Mouse (Mus musculus) neural tube, embryonic 14.5 days (tissue): ENCODE measurements at regions not wholly inside any gene's neighbourhood (a gene's known extent, or its start where the extent isn't known, plus 50 kb on each side); places are given as distances from the start of the nearest gene placed in this dataset.

ENCODE experiments used
- ATAC-seq: fragments of 200-750 bp; cut with Nextera tagmentation; 2 replicates; pipeline ENCODE4 v1.8.0; 2017; ENCODE audit warnings: low read depth, mild to moderate bottlenecking, moderate TSS enrichment, moderate library complexity
- H3K27ac ChIP-seq: fragments of 300-500 bp; sonication (generic); 2 replicates; pipeline ENCODE4 v1.5.1; 2014; ENCODE audit warnings: low read depth, mild to moderate bottlenecking, control low read depth, low read length, moderate library complexity, mixed read lengths
- H3K27me3 ChIP-seq: fragments of 300-500 bp; sonication (generic); 2 replicates; pipeline ENCODE4 v1.6.1; 2014; ENCODE audit warnings: low read length; ENCODE audit not compliant: control insufficient read depth, insufficient read depth
- H3K36me3 ChIP-seq: fragments of 300-500 bp; sonication (generic); 2 replicates; pipeline ENCODE4 v1.6.1; 2014; ENCODE audit warnings: low read length, mixed read lengths; ENCODE audit not compliant: control insufficient read depth, insufficient read depth
- H3K4me1 ChIP-seq: fragments of 300-500 bp; sonication (generic); 2 replicates; pipeline ENCODE4 v1.6.1; 2014; ENCODE audit warnings: low read length; ENCODE audit not compliant: control insufficient read depth, insufficient read depth
- H3K4me2 ChIP-seq: fragments of 300-500 bp; sonication (generic); 2 replicates; pipeline ENCODE4 v1.6.1; 2014; ENCODE audit warnings: mild to moderate bottlenecking, low read depth, low read length, control low read depth
- H3K4me3 ChIP-seq: fragments of 300-500 bp; sonication (generic); 2 replicates; pipeline ENCODE4 v1.5.1; 2014; ENCODE audit warnings: low read depth, low read length, control low read depth, mixed read lengths
- H3K9ac ChIP-seq: fragments of 300-500 bp; sonication (generic); replicated peaks from 2 replicates; pipeline ENCODE4 v1.6.1; 2014; ENCODE audit warnings: low read depth, mild to moderate bottlenecking, control low read depth, low read length, mixed read lengths
- H3K9me3 ChIP-seq: fragments of 300-500 bp; sonication (generic); 2 replicates; pipeline ENCODE4 v1.6.1; 2016; ENCODE audit warnings: low read length; ENCODE audit not compliant: control insufficient read depth
- WGBS: fragments of 180-500 bp; shearing (Covaris S2); extraction: QIAGEN DNeasy Blood & Tissue Kit; methylation state at CpG from one replicate; pipeline ENCODE4 v1.1.7; 2014; 5-methylcytosine and 5-hydroxymethylcytosine counted together

- Histone ChIP-seq H3K4me3 (no peak overlapping the region), H3K9me3 (no peaks in the 10 kb centered on the region), H3K27ac (no peak overlapping the region), H3K4me1 (no peaks in the 10 kb centered on the region), H3K4me2 (no peak overlapping the region), H3K36me3 (no peaks in the 10 kb centered on the region), H3K27me3 (no peaks in the 10 kb centered on the region), H3K9ac (no peak overlapping the region)
- WGBS, result 9% methylated on average over 1 of the region's 1 CpGs
- no peak for ATAC-seq
Measured at GRCm38 (mm10) chr9:84278731-84279130, 353.8 kb downstream of the Bckdhb start.

DNA sequence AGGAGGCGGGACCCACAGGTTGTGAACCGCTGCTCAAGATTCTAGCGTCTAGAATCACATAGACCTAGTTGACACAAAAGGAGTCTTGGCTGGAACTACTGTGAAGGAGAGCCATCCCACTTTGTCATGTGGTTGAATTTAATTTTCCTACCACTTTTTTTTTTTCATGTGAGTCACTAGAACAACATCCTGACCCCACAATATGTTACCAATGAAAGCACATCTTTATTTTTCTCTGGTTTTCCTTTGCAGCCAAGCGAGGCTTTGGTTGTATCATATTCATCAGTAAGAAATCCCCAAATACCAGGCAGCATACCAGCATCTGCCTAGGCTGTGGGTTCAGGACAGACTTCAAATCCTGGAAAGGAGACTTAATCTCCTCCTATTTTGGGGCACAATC lies 356.0 kb downstream of the Bckdhb start:
- Histone ChIP-seq H3K4me2 (no peak overlapping the region), H3K4me3 (no peak overlapping the region), H3K9me3 (no peaks in the 10 kb centered on the region), H3K36me3 (no peaks in the 10 kb centered on the region), H3K27me3 (no peaks in the 10 kb centered on the region), H3K4me1 (0 out of 2 replicates have a peak, but pooled peaks cover 3% of the 10 kb centered on the region), H3K27ac (no peak overlapping the region), H3K9ac (no peak overlapping the region)
- no peak for ATAC-seq
- 95% methylated on average over 4 of the region's 4 CpGs for WGBS

- no peak overlapping the region; the same call in 1 of the 2 replicates for H3K27ac ChIP-seq
- H3K4me1 ChIP-seq, result 0 out of 2 replicates have a peak, but pooled peaks cover 3% of the 10 kb centered on the region
- ATAC-seq, result peak; percentile 57; the same call in 1 of the 2 replicates
- H3K4me2 ChIP-seq, result no peak overlapping the region
- WGBS, result 56% methylated on average over 3 of the region's 3 CpGs
- H3K36me3 ChIP-seq, result no peaks in the 10 kb centered on the region
- no peaks in the 10 kb centered on the region for H3K27me3 ChIP-seq
- no peaks in the 10 kb centered on the region for H3K9me3 ChIP-seq
- no peak overlapping the region for H3K4me3 ChIP-seq
- no peak overlapping the region for H3K9ac ChIP-seq
Measured at GRCm38 (mm10) chr9:84281610-84282009, 356.7 kb downstream of the Bckdhb start.

- WGBS, result 91% methylated on average over 4 of the region's 6 CpGs
- Histone ChIP-seq H3K9me3 (no peaks in the 10 kb centered on the region), H3K4me3 (no peak overlapping the region)
Measured at GRCm38 (mm10) chr9:84283296-84283695, 358.4 kb downstream of the Bckdhb start.

GRCm38 (mm10) chr9:84285604-84286003 lies 360.7 kb downstream of the Bckdhb start:
- Histone ChIP-seq H3K36me3 (no peaks in the 10 kb centered on the region), H3K4me2 (no peak overlapping the region), H3K4me1 (0 out of 2 replicates have a peak, but pooled peaks cover 3% of the 10 kb centered on the region), H3K27ac (no peak overlapping the region), H3K4me3 (no peak overlapping the region), H3K27me3 (no peaks in the 10 kb centered on the region), H3K9me3 (no peaks in the 10 kb centered on the region), H3K9ac (no peak overlapping the region)
- no peak for ATAC-seq
- WGBS, result 12% methylated on average over 4 of the region's 4 CpGs

More at GRCm38 (mm10) chr9:84283296-84283695, 358.4 kb downstream of the Bckdhb start:
- ATAC-seq, result no peak
- H3K4me1 ChIP-seq, result 0 out of 2 replicates have a peak, but pooled peaks cover 3% of the 10 kb centered on the region
- no peaks in the 10 kb centered on the region for H3K36me3 ChIP-seq
- H3K27ac ChIP-seq, result no peak overlapping the region
- no peak overlapping the region for H3K9ac ChIP-seq
- no peak overlapping the region for H3K4me2 ChIP-seq
- no peaks in the 10 kb centered on the region for H3K27me3 ChIP-seq

- Histone ChIP-seq H3K27ac (no peak overlapping the region), H3K9ac (no peak overlapping the region), H3K9me3 (no peaks in the 10 kb centered on the region), H3K4me2 (no peak overlapping the region), H3K4me3 (no peak overlapping the region), H3K4me1 (no peaks in the 10 kb centered on the region), H3K27me3 (no peaks in the 10 kb centered on the region), H3K36me3 (no peaks in the 10 kb centered on the region)
- no peak for ATAC-seq
- WGBS, result 31% methylated on average over 1 of the region's 1 CpGs
Measured at GRCm38 (mm10) chr9:84295891-84296290, 370.9 kb downstream of the Bckdhb start.

DNA sequence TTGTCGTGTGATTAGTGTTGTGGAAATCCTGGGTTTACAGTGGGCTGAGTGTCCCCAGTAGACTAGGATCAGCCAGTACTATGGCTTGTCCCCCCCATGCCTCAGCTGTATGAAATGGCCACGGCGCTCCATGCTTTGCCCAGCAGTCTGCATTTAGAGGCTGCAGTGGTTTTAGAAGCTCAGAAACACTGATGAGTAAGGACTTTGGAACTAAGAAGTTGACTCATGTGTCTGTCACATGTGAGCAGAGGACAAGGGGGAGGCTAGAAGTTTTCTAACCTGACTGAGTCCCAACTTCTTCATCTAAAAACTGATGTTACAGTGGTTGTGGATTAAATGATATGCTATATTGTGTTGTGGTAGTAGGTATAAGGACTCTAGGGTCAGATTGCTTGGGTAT lies 371.5 kb downstream of the Bckdhb start:
- H3K27me3 ChIP-seq, result no peaks in the 10 kb centered on the region
- WGBS, result 90% methylated on average over 3 of the region's 3 CpGs
- H3K36me3 ChIP-seq, result no peaks in the 10 kb centered on the region
- H3K9ac ChIP-seq, result no peak overlapping the region
- H3K9me3 ChIP-seq, result no peaks in the 10 kb centered on the region
- H3K4me2 ChIP-seq, result no peak overlapping the region
- no peak for ATAC-seq
- H3K4me3 ChIP-seq, result no peak overlapping the region
- H3K27ac ChIP-seq, result no peak overlapping the region
- no peaks in the 10 kb centered on the region for H3K4me1 ChIP-seq

- H3K36me3 ChIP-seq, result no peaks in the 10 kb centered on the region
- H3K27ac ChIP-seq, result no peak overlapping the region
- H3K27me3 ChIP-seq, result no peaks in the 10 kb centered on the region
- H3K9me3 ChIP-seq, result no peaks in the 10 kb centered on the region
- H3K4me2 ChIP-seq, result no peak overlapping the region
- 92% methylated on average over 2 of the region's 2 CpGs for WGBS
- H3K4me1 ChIP-seq, result no peaks in the 10 kb centered on the region
- H3K4me3 ChIP-seq, result no peak overlapping the region
- ATAC-seq, result no peak
- H3K9ac ChIP-seq, result no peak overlapping the region
Measured at GRCm38 (mm10) chr9:84304398-84304797, 379.5 kb downstream of the Bckdhb start.

DNA sequence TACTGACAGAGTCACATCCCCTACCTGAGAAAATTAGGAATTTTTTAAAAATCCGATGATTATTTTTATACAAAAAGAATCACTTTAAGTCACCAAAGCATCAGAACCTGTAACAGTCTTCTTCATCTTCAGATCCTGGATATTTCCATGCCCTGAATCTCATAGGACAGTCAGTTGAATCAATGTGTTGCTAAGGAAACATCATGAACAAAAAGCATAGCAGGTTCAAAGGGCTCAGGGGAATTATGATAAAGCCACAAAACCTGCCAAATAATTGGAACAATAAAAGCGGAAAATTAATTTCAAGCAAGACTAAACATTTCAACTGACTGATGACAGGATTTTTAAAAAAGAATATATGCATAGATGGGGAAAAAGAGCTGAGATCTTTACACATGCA lies 393.9 kb downstream of the Bckdhb start:
- no peak overlapping the region for H3K4me2 ChIP-seq
- no peaks in the 10 kb centered on the region for H3K36me3 ChIP-seq
- H3K4me1 ChIP-seq, result no peaks in the 10 kb centered on the region
- H3K9ac ChIP-seq, result no peak overlapping the region
- no peaks in the 10 kb centered on the region for H3K9me3 ChIP-seq
- ATAC-seq, result no peak
- 72% methylated on average over 2 of the region's 2 CpGs for WGBS
- no peaks in the 10 kb centered on the region for H3K27me3 ChIP-seq
- no peak overlapping the region for H3K27ac ChIP-seq
- no peak overlapping the region for H3K4me3 ChIP-seq
